ENCODE assay signal across 12 mouse cellular contexts in the genomic region with DNA sequence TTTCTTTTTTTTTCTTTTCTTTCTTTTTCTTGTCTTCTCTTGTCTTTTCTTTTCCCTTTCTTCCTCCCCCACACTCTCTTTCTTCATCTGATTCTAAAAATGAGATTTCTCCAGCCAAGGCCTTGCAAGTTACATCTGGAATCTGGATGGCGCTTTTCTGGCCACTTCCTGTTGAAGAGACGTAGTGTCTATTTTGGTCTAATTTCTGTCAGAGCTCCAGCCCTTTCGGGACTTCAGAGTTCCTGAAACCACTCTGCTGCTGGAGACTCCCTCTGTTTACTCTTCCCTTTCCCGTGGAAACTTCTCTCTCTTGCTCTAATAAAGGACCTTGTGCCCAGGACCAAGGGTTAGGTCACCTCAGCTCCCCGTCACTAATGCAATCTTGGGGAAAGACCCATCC. TPM values are rescaled to one million over a fixed set of nuclear protein-coding genes. Genes with fewer than 3 reads are reported as not detected.
DNase-seq lines count a peak whose midpoint lies in the region; ATAC-seq lines count a peak whose summit lies in the region.
"Had no signal": no experiment of that assay in that cellular context is flagged by ENCODE, and none has a peak within 500 bp of the region (broad histone marks: within the 10 kb centered on the region; RNA-seq: fewer than 3 reads in every experiment).

No protein-coding gene starts in this region.

- no peaks in the 10 kb centered on the region for H3K9me3 ChIP-seq in heart, embryonic 10.5 days
- H3K9me3 ChIP-seq in kidney, embryonic 15.5 days (replicated peaks) = no peaks in the 10 kb centered on the region
- H3K9me3 ChIP-seq: forebrain, embryonic 15.5 days; hindbrain, embryonic 13.5 days had no signal

- H3K4me3 ChIP-seq in heart, embryonic 10.5 days = no peak overlapping the region
- H3K4me3 ChIP-seq in kidney, embryonic 15.5 days (replicated peaks) = no peak overlapping the region
- H3K4me3 ChIP-seq: forebrain, embryonic 15.5 days; hindbrain, embryonic 13.5 days had no signal

- no peak overlapping the region for H3K27ac ChIP-seq in heart, embryonic 10.5 days
- H3K27ac ChIP-seq in kidney, embryonic 15.5 days = peak overlapping the region; percentile 57
- H3K27ac ChIP-seq: forebrain, embryonic 15.5 days; hindbrain, embryonic 13.5 days had no signal

- peaks cover 13% of the 10 kb centered on the region for H3K4me1 ChIP-seq in heart, embryonic 10.5 days
- peaks cover 32% of the 10 kb centered on the region for H3K4me1 ChIP-seq in kidney, embryonic 15.5 days

- H3K27me3 ChIP-seq in heart, embryonic 10.5 days (ENCODE audit: insufficient read depth, poor library complexity, severe bottlenecking) = peaks cover under 1% of the 10 kb centered on the region; the same call in 1 of the 2 replicates
- no peaks in the 10 kb centered on the region for H3K27me3 ChIP-seq in kidney, embryonic 15.5 days
- H3K27me3 ChIP-seq: forebrain, embryonic 15.5 days had no signal

- DNase-seq in heart, adult 8-10 months (ENCODE audit: low spot score) = peak; percentile 61
- DNase-seq in heart, postnatal 25 days (ENCODE audit: low spot score) = no peak
- peak; percentile 50 for DNase-seq in heart, embryonic 10.5 days (ENCODE audit: low spot score)
- peak; percentile 32 to 41 for DNase-seq in lung, postnatal 4 days
- no peak for DNase-seq in spleen, postnatal 10 days (ENCODE audit: low spot score in 2 of 2)
- no peak for DNase-seq in cerebellum, postnatal 10 days
- DNase-seq in cerebellum, postnatal 14 days = no peak
- DNase-seq: embryo, embryonic 11 days; layer of hippocampus, postnatal 36 days had no signal

- ATAC-seq in kidney, embryonic 15.5 days (replicated peaks; ENCODE audit: low FRiP score) = no peak
- ATAC-seq: forebrain, embryonic 15.5 days had no signal

- intact Hi-C loops in heart, postnatal 25 days (cut with DNase I) = no loop called here

- 45% methylated on average over 5 of the region's 5 CpGs for WGBS in heart, embryonic 10.5 days
- WGBS in kidney, embryonic 15.5 days = 46% methylated on average over 5 of the region's 5 CpGs

- H3K36me3 ChIP-seq in heart, embryonic 10.5 days = no peaks in the 10 kb centered on the region
- no peaks in the 10 kb centered on the region for H3K36me3 ChIP-seq in kidney, embryonic 15.5 days
- H3K36me3 ChIP-seq: forebrain, embryonic 15.5 days; hindbrain, embryonic 13.5 days had no signal

- no peak overlapping the region for H3K9ac ChIP-seq in kidney, embryonic 15.5 days
- H3K9ac ChIP-seq: forebrain, embryonic 15.5 days; hindbrain, embryonic 13.5 days had no signal

- H3K4me2 ChIP-seq in kidney, embryonic 15.5 days = peak overlapping the region; percentile 9; the same call in 1 of the 2 replicates
- H3K4me2 ChIP-seq: forebrain, embryonic 15.5 days; hindbrain, embryonic 13.5 days had no signal

RNA-seq across cellular contexts. Expression of a gene that starts 4.0 kb away (rescaled TPM):
- total RNA-seq in heart, adult 8-10 months (2022) = 1 to 10 TPM; 3.6 to 5.2 (median 4.0) TPM
- 1 to 10 TPM; 6.7 to 6.9 TPM for total RNA-seq in heart, postnatal 25 days (2021)
- 1.4 and 1.9 TPM in 2 replicates for polyA plus RNA-seq in heart, embryonic 10.5 days (2016; fragmentation: Nextera tagmentation; extraction: Ambion mirVana)
- 14.9 and 19.8 TPM in 2 replicates for polyA plus RNA-seq in kidney, embryonic 15.5 days (2015; fragmentation: Nextera tagmentation; extraction: Ambion mirVana)

RNA-seq across cellular contexts. Expression of a gene that starts 36.6 kb away (rescaled TPM):
- 10 to 100 TPM; 28.0 to 30.8 (median 30.1) TPM for total RNA-seq in heart, adult 8-10 months (2022)
- total RNA-seq in heart, postnatal 25 days (2021) = 10 to 100 TPM; 26.2 to 27.0 TPM
- polyA plus RNA-seq in heart, embryonic 10.5 days (2016; fragmentation: Nextera tagmentation; extraction: Ambion mirVana) = 36.6 and 44.1 TPM in 2 replicates
- polyA plus RNA-seq in kidney, embryonic 15.5 days (2015; fragmentation: Nextera tagmentation; extraction: Ambion mirVana) = 59.6 and 61.8 TPM in 2 replicates

RNA-seq across cellular contexts. Expression of a gene that starts 44.1 kb away (rescaled TPM):
- total RNA-seq in heart, adult 8-10 months (2022) = 10 to 100 TPM; 77.5 to 93.9 (median 90.6) TPM
- 10 to 100 TPM; 64.3 to 73.1 TPM for total RNA-seq in heart, postnatal 25 days (2021)
- polyA plus RNA-seq in heart, embryonic 10.5 days (2016; fragmentation: Nextera tagmentation; extraction: Ambion mirVana) = 101 and 118 TPM in 2 replicates
- 100 and 113 TPM in 2 replicates for polyA plus RNA-seq in kidney, embryonic 15.5 days (2015; fragmentation: Nextera tagmentation; extraction: Ambion mirVana)

RNA-seq across cellular contexts. Expression of a gene that starts 58.5 kb away (rescaled TPM):
- total RNA-seq in heart, adult 8-10 months (2022) = 1 to 10 TPM in 3 of 4 experiments, under 1 TPM in 1; 0.87 to 2.2 (median 1.4) TPM
- total RNA-seq in heart, postnatal 25 days (2021) = 1 to 10 TPM; 2.3 to 3.5 TPM
- 24.7 and 33.2 TPM in 2 replicates for polyA plus RNA-seq in heart, embryonic 10.5 days (2016; fragmentation: Nextera tagmentation; extraction: Ambion mirVana)
- 27.0 and 29.2 TPM in 2 replicates for polyA plus RNA-seq in kidney, embryonic 15.5 days (2015; fragmentation: Nextera tagmentation; extraction: Ambion mirVana)

Comparison
In these comparisons a context has a peak if more than half of its experiments do, and no peak if none do; other contexts are left out.
1. DNase-seq: peak in heart, adult 8-10 months (single experiment), heart, embryonic 10.5 days (single experiment) and lung, postnatal 4 days (2 of 2); none in heart, postnatal 25 days (single experiment), spleen, postnatal 10 days (0 of 2), cerebellum, postnatal 10 days (0 of 2) and cerebellum, postnatal 14 days (0 of 2).